Mouse (Mus musculus): ENCODE measurements around the gene Map2.

DNA sequence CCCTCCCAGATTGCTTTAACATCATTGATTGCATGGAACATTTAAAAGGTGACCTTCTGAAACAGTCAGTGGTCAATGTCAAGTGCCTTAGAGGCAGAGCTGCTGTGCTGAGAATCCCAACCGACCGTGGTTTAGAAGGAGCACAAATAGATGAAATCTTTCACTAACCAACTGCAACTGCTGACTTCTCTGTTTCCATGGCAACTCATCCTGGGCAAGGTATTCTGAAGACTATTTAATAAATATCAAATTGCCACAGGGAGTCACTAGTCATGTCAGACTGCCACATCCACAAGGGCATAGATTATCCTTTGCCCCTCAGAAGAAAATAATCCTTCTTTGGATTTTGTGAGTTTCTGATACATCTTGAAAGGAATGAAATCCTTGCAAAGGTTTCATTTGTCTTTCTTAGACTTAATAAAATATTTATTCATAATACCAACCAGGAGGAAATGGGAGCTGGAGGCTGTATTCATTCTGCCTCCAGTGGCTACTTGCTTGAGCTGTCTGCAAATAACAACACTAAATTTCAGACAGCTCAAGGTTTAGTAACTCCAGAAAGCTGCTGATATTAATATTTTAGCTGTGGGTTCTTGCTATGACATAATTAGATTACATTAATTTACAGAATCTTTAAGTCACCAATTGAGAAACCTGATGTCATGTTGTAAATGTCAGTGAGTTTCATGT lies 26.1 kb upstream of the Map2 start:
- TF ChIP-seq CTCF (IDR thresholded peaks at IDR 0.05; ENCODE audit: borderline replicate concordance, insufficient read depth, low read length) (no peak), POLR2A (IDR thresholded peaks at IDR 0.05; ENCODE audit: low read depth, low read length) (no peak)
